ENCODE assay signal across 1 mouse cellular context in the genomic region with DNA sequence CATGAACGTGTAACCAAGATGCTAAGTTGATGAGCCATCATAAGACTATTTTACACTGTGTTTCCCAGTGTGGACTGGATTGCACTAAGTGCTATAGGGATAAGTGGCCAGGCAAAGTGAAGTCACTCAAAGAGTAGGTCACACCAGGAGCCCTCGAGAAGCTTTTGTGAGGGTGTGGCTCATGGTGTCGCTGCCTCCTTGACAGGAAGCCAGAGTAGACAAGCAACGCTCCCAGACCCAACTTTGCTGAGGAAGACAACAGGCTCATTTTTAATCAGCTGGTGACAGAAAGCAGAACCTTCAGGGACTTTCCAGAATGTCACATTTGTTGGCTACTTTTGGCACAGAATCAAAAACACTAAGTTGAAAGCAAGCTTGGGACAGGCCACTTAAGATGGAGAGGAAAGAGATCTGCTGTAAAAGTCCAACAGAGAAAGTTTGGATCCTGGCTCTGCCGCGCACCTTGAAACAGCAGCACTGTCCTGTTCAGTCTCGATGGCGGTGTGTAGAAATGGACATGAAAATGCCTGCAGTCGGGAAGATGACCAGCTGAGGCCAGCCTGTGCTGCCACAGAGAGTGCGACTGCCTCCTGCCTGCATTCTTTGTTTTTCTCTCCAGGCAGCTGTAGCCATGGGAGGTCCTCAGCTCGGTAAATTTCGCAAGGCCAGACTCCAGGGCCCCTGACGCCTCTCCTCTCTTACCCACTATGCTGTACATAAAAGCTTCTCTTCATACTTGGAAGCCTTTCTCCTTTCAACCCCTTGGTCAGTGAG.
TF ChIP-seq lines count a peak whose summit lies in the region.

No protein-coding gene starts in this region.

TF ChIP-seq in CH12.LX, 34 proteins besides CTCF, POLR2A, EP300 and RAD21 (continued from another document):
- TF ChIP-seq MAFK (IDR thresholded peaks at IDR 0.05; ENCODE audit: insufficient replicate concordance, low read length) (peak; percentile 50; the same call in 1 of the 2 replicates), ZMIZ1 (IDR thresholded peaks at IDR 0.05; ENCODE audit: low read depth, low read length) (no peak), UBTF (IDR thresholded peaks at IDR 0.05; ENCODE audit: low read depth, low read length) (no peak), USF2 (conservative IDR thresholded peaks at IDR 0.05; ENCODE audit: low read depth, low read length) (no peak), ZC3H11A (IDR thresholded peaks at IDR 0.05; ENCODE audit: low read depth, low read length) (no peak), SMC3 (IDR thresholded peaks at IDR 0.05; ENCODE audit: low read depth, low read length) (0 out of 2 replicates have a peak, but pooled peaks have one; percentile 7), KAT2A (IDR thresholded peaks at IDR 0.05; ENCODE audit: insufficient replicate concordance, low read length) (no peak), PAX5 (IDR thresholded peaks at IDR 0.05; ENCODE audit: low read length) (no peak), E2F4 (IDR thresholded peaks at IDR 0.05; ENCODE audit: insufficient replicate concordance, low read depth, low read length) (no peak), USF1 (IDR thresholded peaks at IDR 0.05; ENCODE audit: low read depth, low read length) (no peak), RCOR1 (conservative IDR thresholded peaks at IDR 0.05; ENCODE audit: low read depth, low read length) (0 out of 2 replicates have a peak, but pooled peaks have one; percentile 49), IRF4 (IDR thresholded peaks at IDR 0.05; ENCODE audit: low read depth, low read length) (peak; percentile 88), MEF2A (IDR thresholded peaks at IDR 0.05; ENCODE audit: borderline replicate concordance, low read depth, low read length) (peak; percentile 69; the same call in 1 of the 2 replicates), CHD1 (IDR thresholded peaks at IDR 0.05; ENCODE audit: low read depth, low read length) (no peak), JUND (conservative IDR thresholded peaks at IDR 0.05; ENCODE audit: low read depth, low read length) (peak; percentile 48; the same call in 1 of the 2 replicates), TCF12 (IDR thresholded peaks at IDR 0.05; ENCODE audit: low read depth, low read length) (no peak), MYC (IDR thresholded peaks at IDR 0.05; ENCODE audit: low read depth, low read length) (peak; percentile 75; the same call in 1 of the 2 replicates), JUN (IDR thresholded peaks at IDR 0.05; ENCODE audit: insufficient read depth, low read depth, low read length) (peak; percentile 26; the same call in 1 of the 2 replicates), MXI1 (IDR thresholded peaks at IDR 0.05; ENCODE audit: low read depth, low read length) (peak; percentile 80), CHD2 (IDR thresholded peaks at IDR 0.05; ENCODE audit: low read length) (no peak), ETS1 (conservative IDR thresholded peaks at IDR 0.05; ENCODE audit: low read depth, low read length) (peak; percentile 74), POLR2AphosphoS2 (IDR thresholded peaks at IDR 0.05; ENCODE audit: low read depth, low read length) (no peak), TBP (conservative IDR thresholded peaks at IDR 0.05; ENCODE audit: low read depth, low read length) (0 out of 2 replicates have a peak, but pooled peaks have one; percentile 43)
TF ChIP-seq in CH12.LX: peak in this region for 15.
